Mouse (Mus musculus): ENCODE measurements around the gene Usp36. TPM values are rescaled to one million over a fixed set of nuclear protein-coding genes. Genes with fewer than 3 reads are reported as not detected.

The Usp36 gene
- 16.0 and 17.6 TPM in 2 replicates for polyA plus RNA-seq (2015; fragmentation: Nextera tagmentation; extraction: Ambion mirVana)

DNA sequence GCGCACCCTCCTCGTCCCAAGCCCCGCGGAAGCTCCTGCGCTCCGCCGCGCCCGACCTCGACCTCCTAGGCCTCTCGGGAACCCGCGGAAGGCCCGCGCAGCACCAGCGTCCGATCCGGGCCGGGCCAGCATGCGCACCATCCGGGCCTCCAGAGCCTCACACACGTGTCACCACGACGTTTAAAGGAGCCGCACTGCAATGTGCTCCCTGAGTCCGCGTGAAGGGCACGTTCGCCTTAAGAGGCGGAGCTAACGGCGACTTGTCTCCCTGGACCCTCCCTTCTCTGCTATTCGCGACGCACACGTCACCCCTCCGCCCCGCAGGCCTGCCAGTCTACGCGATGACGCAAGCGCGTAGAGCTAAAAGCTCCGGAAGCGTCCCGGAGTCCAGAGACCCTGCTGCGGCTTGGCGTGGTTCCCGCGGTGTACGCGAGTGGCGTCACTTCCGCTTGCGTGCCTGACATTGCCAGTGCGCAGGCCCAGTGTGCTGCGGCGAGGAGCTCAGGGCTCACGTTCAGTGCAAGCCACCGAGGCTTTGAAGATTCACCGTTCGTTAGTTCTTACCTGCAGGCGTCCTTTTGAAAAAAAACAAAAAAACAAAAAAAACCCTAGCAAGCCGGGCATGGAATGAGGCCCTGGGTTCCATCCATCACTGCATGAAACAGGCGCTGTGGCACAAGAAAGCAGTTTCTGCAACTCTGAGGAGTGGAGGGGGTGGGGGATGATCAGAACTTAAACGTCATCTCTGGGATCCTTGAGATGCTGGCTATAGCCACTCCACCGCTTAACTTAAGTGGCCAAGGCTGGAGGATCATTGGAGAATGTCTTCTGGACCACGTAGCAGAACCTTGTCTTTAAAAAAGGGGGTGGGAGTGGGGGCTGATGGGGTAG lies at the start of gene Usp36:
Gene Usp36, minus strand, starts transcription at position 246 of the 891 bp plus-strand sequence.
- H3K27me3 ChIP-seq, result no peaks in the 10 kb centered on the region

DNA sequence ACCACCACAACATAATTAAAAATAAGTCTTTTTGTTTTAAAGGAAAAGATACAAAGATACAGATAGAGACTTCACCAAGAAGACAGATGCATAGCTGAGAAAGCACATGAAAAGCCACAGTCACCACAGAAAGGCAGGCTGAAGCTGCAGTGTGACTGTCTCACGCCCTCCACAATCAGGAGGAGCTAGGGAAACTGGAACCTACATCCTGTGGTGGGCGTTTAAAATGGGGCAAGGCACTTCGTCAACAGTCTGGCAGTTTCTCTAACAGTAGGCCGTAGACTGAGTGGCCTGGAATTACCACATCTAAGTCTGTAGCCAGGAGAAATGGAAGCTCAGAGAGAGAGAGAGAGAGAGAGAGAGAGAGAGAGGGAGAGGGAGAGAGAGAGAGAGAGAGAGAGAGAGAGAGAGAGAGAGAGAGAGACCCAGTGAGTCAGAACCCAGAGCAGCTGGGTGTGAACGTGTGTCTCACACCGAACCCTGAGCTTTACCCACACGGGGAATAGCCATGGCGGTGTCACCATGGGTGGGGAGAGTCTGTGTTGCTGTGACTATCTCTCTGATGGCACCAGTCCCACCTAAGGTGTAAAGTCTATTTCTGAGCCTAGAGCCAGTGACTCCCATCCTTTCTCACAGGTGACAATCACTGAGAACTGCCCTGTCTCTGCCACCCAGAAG lies 47.6 kb upstream of the Usp36 start:
- Histone ChIP-seq H3K9me3 (no peaks in the 10 kb centered on the region), H3K4me3 (no peak overlapping the region), H3K9ac (no peak overlapping the region), H3K27me3 (no peaks in the 10 kb centered on the region), H3K27ac (no peak overlapping the region), H3K4me1 (replicated peaks) (peaks cover 20% of the 10 kb centered on the region), H3K36me3 (peaks cover 10% of the 10 kb centered on the region), H3K4me2 (no peak overlapping the region)
- ATAC-seq (ENCODE audit: low FRiP score), result no peak
- WGBS, result 84% methylated on average over 8 of the region's 8 CpGs

More for the DNA sequence above, at the start of gene Usp36:
- H3K4me2 ChIP-seq, result peak within 1 kb of the TSS; percentile 96
- no peaks in the 10 kb centered on the region for H3K9me3 ChIP-seq
- peak within 1 kb of the TSS; percentile 94 for H3K27ac ChIP-seq
- H3K4me3 ChIP-seq, result peak within 1 kb of the TSS; percentile 92
- WGBS, result 1% methylated on average over 68 of the region's 68 CpGs
- peak; percentile 100 for ATAC-seq (ENCODE audit: low FRiP score)
- H3K9ac ChIP-seq, result peak within 1 kb of the TSS; percentile 92
- peaks cover 25% of the 10 kb centered on the region for H3K36me3 ChIP-seq
- peaks cover 28% of the 10 kb centered on the region for H3K4me1 ChIP-seq (replicated peaks)

DNA sequence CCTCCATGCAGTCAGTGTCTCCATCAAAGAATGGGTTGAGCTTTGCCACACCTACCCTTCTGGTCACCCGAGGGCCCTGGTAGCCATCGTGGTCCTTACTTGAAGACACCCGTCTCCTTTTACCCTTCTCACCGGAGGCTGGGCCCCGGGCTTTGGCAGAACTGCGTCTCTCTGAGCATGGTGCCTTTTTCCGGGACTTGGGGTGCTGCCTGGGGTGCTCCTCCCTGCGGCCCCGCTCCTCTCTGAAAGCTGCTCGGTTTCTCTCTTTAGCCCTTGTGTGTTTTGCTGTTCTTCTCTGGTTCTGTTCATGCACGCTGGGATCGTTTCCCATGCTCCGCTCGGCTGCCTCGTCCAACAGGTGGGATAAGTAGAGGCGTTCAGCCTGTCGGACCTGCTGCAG lies 43.4 kb upstream of the Usp36 start:
- Histone ChIP-seq H3K9ac (no peak overlapping the region), H3K36me3 (peaks cover 17% of the 10 kb centered on the region), H3K27me3 (no peaks in the 10 kb centered on the region), H3K9me3 (no peaks in the 10 kb centered on the region), H3K4me2 (no peak overlapping the region), H3K27ac (no peak overlapping the region), H3K4me1 (replicated peaks) (peaks cover 12% of the 10 kb centered on the region), H3K4me3 (no peak overlapping the region)
- ATAC-seq (ENCODE audit: low FRiP score), result no peak
- WGBS, result 91% methylated on average over 17 of the region's 17 CpGs

DNA sequence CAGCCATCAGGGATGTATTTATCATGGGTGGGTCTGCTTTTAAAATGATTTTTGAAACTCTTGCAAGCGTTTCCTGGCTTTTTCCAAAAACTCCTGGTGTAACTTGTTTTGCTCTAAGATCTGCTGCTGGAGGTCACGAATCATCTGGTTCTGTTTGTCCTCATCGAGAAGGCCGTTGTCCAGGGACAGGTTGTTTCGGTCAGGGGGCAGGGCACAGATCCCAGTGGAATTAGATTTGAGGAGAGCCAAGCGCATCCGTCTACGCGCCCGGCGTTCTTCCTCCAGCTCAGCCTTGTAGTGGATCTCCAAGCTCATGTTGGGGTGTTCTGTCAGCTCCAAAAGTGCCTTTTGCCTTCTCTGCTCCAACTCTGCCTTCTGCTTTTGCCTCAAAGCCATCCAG lies 42.3 kb upstream of the Usp36 start:
- no peaks in the 10 kb centered on the region for H3K9me3 ChIP-seq
- H3K9ac ChIP-seq, result no peak overlapping the region
- peaks cover 17% of the 10 kb centered on the region for H3K36me3 ChIP-seq
- no peak for ATAC-seq (ENCODE audit: low FRiP score)
- H3K27me3 ChIP-seq, result no peaks in the 10 kb centered on the region
- H3K4me1 ChIP-seq (replicated peaks), result peaks cover 22% of the 10 kb centered on the region
- WGBS, result 92% methylated on average over 11 of the region's 11 CpGs
- H3K4me2 ChIP-seq, result no peak overlapping the region
- H3K4me3 ChIP-seq, result no peak overlapping the region
- H3K27ac ChIP-seq, result no peak overlapping the region

DNA sequence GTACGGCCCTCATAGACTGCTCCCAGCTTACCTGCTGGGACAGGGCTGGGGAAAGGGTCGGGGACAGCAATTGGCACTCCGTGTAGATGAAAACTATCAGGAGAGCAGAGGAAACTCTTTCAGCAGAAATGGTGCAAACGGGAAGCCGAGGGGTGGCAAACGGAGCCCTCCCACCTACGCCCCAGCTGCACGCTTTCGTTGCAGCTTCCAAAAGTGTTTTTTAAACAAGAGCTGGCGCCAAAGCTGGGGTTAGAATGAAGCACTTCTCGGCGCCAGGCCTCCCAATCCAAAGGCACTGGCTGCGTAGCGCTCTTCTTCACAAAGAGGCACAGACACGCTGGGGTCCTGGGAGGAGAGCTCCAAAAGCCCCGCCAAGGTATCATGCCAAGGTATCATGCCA lies 40.7 kb upstream of the Usp36 start:
- WGBS, result 93% methylated on average over 16 of the region's 16 CpGs
- no peak overlapping the region for H3K9ac ChIP-seq
- H3K36me3 ChIP-seq, result peaks cover 17% of the 10 kb centered on the region
- no peak overlapping the region for H3K4me2 ChIP-seq
- H3K27ac ChIP-seq, result no peak overlapping the region
- no peaks in the 10 kb centered on the region for H3K9me3 ChIP-seq
- H3K4me3 ChIP-seq, result no peak overlapping the region
- peaks cover 35% of the 10 kb centered on the region for H3K4me1 ChIP-seq (replicated peaks)
- no peak for ATAC-seq (ENCODE audit: low FRiP score)
- H3K27me3 ChIP-seq, result no peaks in the 10 kb centered on the region

DNA sequence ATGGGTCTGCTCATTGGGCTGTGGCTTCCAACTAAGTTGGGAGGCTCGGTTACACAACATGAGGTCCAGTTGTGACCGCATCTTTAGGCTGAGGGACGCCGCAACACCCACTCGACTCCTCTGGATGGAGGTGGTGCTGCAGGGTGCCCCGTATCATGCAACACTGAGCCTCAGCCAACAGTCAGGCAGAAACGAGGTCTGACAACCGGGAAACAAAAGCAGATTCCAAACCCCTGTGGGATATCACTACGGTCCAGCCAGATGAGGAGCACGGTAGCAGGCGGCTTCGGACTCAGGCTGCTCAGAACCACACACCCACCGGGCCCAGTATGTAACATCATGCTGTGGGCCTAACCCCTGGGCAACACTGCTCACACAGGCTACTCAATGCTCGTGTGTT lies 40.3 kb upstream of the Usp36 start:
- H3K9me3 ChIP-seq, result no peaks in the 10 kb centered on the region
- H3K4me1 ChIP-seq (replicated peaks), result peaks cover 35% of the 10 kb centered on the region
- ATAC-seq (ENCODE audit: low FRiP score), result no peak
- 93% methylated on average over 14 of the region's 14 CpGs for WGBS
- no peak overlapping the region for H3K9ac ChIP-seq
- no peaks in the 10 kb centered on the region for H3K27me3 ChIP-seq
- H3K36me3 ChIP-seq, result peaks cover 17% of the 10 kb centered on the region
- no peak overlapping the region for H3K27ac ChIP-seq
- H3K4me3 ChIP-seq, result no peak overlapping the region
- H3K4me2 ChIP-seq, result no peak overlapping the region

DNA sequence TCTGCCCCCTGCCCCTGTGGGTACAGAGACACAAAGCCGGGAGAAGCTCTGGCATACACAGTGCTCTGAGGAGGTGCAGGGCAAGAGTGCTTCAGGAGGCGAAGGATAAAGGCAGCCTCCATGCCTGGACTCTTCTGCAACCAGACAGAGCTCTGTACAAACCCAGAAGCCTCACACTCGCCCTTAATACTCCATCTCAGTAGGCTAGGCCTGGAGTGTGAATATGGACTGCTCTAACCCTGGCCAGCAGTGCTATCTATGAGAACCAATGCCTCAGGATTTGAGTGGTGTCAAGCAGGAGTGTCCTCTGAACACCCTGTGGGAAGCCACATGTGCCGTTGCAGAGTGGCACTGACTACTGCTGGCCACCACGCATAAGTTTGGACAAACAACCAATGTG lies 38.9 kb upstream of the Usp36 start:
- no peak for ATAC-seq (ENCODE audit: low FRiP score)
- no peaks in the 10 kb centered on the region for H3K9me3 ChIP-seq
- H3K4me3 ChIP-seq, result no peak overlapping the region
- H3K4me2 ChIP-seq, result no peak overlapping the region
- WGBS, result 93% methylated on average over 5 of the region's 5 CpGs
- no peaks in the 10 kb centered on the region for H3K27me3 ChIP-seq
- H3K4me1 ChIP-seq (replicated peaks), result peaks cover 35% of the 10 kb centered on the region
- H3K36me3 ChIP-seq, result peaks cover 17% of the 10 kb centered on the region
- peak overlapping the region; percentile 12; the same call in 1 of the 2 replicates for H3K27ac ChIP-seq
- H3K9ac ChIP-seq, result no peak overlapping the region

DNA sequence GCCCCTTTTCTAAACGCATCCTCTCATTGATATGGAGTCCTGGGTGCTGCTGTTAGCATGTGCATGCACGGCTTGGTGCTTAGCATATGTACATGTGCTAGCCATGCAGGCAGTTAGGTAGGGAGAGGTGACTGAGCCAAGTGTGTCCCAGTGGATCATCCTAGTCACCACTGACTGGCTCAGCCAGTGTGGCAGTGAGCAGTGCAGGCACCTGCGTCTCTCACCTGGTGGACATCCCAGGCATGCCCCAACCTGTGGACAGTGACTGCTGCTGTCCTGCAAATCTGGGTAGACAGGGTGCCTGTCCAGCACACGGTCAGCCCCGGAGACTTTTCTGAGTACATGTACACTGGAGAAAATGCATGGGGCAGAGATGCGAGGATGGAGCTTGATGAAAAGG lies 38.5 kb upstream of the Usp36 start:
- WGBS, result 97% methylated on average over 6 of the region's 6 CpGs
- no peak for ATAC-seq (ENCODE audit: low FRiP score)
- Histone ChIP-seq H3K4me2 (no peak overlapping the region), H3K36me3 (peaks cover 16% of the 10 kb centered on the region), H3K4me1 (replicated peaks) (peaks cover 35% of the 10 kb centered on the region), H3K4me3 (no peak overlapping the region), H3K9ac (no peak overlapping the region), H3K27me3 (no peaks in the 10 kb centered on the region), H3K9me3 (no peaks in the 10 kb centered on the region), H3K27ac (peak overlapping the region; percentile 85)

DNA sequence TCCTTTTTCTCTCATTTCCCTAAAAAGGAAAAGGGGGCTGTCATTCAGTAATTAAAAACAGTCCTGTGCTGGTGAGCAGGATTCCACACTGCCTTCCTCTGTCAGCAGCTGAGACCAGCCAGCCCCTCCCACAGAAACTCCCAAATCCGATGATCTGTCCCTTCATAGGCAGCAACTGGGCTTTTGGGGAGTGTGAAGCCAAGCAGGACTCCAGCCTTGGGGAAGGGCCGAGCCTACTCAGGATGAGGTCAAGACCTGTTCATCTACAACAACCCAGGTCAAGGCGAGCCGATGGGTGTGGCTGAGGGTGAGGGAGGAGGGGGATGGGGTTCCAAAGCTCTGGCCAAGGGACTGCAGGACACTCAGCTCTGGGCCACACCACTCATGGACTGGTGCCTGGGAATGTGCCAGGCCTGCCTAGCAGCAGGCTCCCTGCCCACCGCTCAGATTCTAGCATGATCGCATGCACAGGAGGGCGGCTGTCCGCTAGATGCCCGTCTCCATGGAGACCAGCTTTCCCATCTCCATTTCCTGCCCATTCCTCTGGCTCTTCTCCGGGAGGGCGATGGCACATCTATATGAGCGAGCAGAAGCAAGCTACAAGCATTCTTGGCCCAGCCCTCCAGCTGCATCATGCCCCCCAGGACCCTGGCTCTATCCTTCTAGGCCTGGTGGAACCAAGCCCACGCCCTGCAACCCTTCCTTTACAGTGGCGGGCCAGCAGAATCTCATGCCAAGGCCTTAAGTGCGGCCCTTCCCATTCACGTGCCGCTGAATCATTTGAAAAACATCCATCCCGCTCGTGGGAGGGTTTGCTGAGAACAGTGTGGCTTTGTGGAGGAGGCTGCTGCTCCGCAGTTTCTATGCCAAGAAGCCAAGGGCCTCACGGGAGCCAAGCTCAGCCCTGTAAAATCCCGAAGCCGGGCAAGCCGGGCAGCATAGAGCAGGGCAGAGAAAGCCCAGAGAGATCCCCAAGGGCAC lies 37.2 kb upstream of the Usp36 start:
- peak; percentile 90 for ATAC-seq (ENCODE audit: low FRiP score)
- H3K36me3 ChIP-seq, result peaks cover 4% of the 10 kb centered on the region; the same call in 1 of the 2 replicates
- peaks cover 44% of the 10 kb centered on the region for H3K4me1 ChIP-seq (replicated peaks)
- 62% methylated on average over 24 of the region's 24 CpGs for WGBS
- peak overlapping the region; percentile 27 for H3K4me2 ChIP-seq
- H3K9me3 ChIP-seq, result no peaks in the 10 kb centered on the region
- H3K27ac ChIP-seq, result peak overlapping the region; percentile 85
- H3K4me3 ChIP-seq, result no peak overlapping the region
- H3K27me3 ChIP-seq, result no peaks in the 10 kb centered on the region
- H3K9ac ChIP-seq, result 0 out of 2 replicates have a peak overlapping the region, but pooled peaks have one; percentile 35

DNA sequence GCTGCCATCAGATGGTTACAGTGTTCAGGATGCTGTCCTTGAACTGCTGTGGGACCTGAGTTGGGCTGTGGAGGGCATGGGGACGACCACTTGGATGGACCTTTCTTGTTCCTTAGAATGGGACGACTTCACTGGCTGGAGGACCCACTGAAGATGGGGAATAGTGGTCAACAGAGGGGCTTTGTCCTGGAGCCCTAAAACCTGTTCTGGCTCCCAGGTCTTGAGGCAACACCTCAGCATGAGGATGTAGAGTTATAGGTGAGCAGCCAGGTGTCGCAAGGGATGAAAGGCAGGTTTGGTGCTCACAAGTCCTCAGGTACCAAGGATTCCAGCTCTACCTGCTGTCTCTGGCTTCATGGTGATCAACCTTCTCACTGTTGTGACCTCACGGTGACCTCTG lies 36.4 kb upstream of the Usp36 start:
- Histone ChIP-seq H3K9me3 (no peaks in the 10 kb centered on the region), H3K27ac (peak overlapping the region; percentile 85), H3K4me2 (no peak overlapping the region), H3K36me3 (peaks cover 4% of the 10 kb centered on the region; the same call in 1 of the 2 replicates), H3K4me3 (no peak overlapping the region), H3K4me1 (replicated peaks) (peaks cover 52% of the 10 kb centered on the region), H3K9ac (no peak overlapping the region), H3K27me3 (no peaks in the 10 kb centered on the region)
- ATAC-seq (ENCODE audit: low FRiP score), result no peak
- 85% methylated on average over 4 of the region's 4 CpGs for WGBS

DNA sequence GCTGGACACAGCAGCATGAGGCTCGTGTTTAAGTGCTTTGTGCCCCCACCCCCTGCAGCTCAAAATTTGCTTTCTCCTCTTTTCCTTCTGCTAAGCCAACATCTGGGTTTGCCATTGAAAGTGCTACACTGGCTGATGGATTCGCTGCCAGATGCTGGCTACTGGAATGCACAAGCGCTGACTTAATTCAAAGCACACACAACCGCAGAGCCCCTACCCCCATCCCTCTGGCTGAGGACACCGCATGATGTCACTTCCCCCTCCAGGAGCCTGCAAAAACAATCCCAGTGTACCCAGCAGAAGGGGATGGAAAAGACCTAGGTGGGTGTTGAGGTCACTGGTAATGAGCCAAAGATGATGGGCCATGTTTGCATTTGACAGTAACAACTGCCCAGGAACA lies 34.5 kb upstream of the Usp36 start:
- Histone ChIP-seq H3K36me3 (peaks cover 4% of the 10 kb centered on the region), H3K4me2 (no peak overlapping the region), H3K9me3 (no peaks in the 10 kb centered on the region), H3K27ac (no peak overlapping the region), H3K27me3 (no peaks in the 10 kb centered on the region), H3K4me3 (no peak overlapping the region), H3K9ac (no peak overlapping the region), H3K4me1 (replicated peaks) (peaks cover 62% of the 10 kb centered on the region)
- 72% methylated on average over 5 of the region's 5 CpGs for WGBS
- no peak for ATAC-seq (ENCODE audit: low FRiP score)

DNA sequence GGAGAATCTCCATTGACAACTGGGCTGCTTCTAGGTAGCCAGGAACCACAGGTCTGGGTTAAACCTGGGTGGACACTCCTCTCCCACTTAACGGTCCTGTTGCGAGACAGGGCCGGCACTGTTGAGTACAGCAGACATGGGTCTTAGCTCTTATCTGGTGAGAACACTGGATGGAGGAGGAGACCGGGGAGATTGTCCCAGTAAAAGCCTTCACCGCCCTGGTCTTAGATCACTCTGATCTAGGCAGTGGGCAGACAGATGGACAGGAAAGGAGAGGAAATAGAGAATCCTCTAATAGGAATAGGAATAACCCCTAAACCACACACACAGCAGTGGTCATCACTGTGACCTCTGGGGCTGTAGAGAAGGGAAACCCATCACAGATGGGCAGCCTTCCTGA lies 33.9 kb upstream of the Usp36 start:
- no peaks in the 10 kb centered on the region for H3K9me3 ChIP-seq
- no peaks in the 10 kb centered on the region for H3K27me3 ChIP-seq
- no peak for ATAC-seq (ENCODE audit: low FRiP score)
- WGBS, result 90% methylated on average over 5 of the region's 5 CpGs
- H3K36me3 ChIP-seq, result peaks cover 9% of the 10 kb centered on the region
- H3K4me1 ChIP-seq (replicated peaks), result peaks cover 61% of the 10 kb centered on the region
- H3K9ac ChIP-seq, result no peak overlapping the region
- H3K27ac ChIP-seq, result no peak overlapping the region
- no peak overlapping the region for H3K4me3 ChIP-seq
- H3K4me2 ChIP-seq, result no peak overlapping the region
